ENCODE assay signal across 27 mouse cellular contexts in the genomic region with DNA sequence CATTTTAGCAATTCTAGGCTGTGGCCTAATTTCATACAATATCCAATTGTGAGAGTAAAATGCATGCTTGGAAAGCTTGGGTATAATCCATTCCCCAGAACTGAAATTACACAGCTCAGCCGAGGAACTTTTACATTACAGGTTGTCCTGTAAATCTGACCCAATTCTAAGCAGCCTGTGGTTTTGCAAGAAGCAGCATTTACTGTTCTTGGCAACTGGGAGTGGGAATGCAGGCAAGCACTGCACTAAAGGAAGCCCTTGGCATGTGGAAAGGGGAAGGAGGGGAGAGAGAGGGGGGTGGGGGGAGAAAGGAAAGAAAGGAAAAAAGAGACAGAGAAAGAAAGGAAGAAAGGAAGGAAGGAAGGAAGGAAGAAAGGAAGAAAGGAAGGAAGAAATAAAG. TPM values are rescaled to one million over a fixed set of nuclear protein-coding genes. Genes with fewer than 3 reads are reported as not detected.
DNase-seq lines count a peak whose midpoint lies in the region; ATAC-seq and TF ChIP-seq lines count a peak whose summit lies in the region.
"Had no signal": no experiment of that assay in that cellular context is flagged by ENCODE, and none has a peak within 500 bp of the region (broad histone marks: within the 10 kb centered on the region; RNA-seq: fewer than 3 reads in every experiment).

No protein-coding gene starts in this region.

- no peak for ATAC-seq in kidney, embryonic 16.5 days (ENCODE audit: low FRiP score, low TSS enrichment)
- no peak for ATAC-seq in midbrain, postnatal 0 days (ENCODE audit: low FRiP score)
- no peak for ATAC-seq in midbrain, embryonic 14.5 days (ENCODE audit: low FRiP score, low TSS enrichment)
- ATAC-seq in activated CD4-positive, CD25-positive, alpha-beta regulatory T cell, adult 4 months = no peak
- ATAC-seq: CD4-positive, CD25-positive, alpha-beta regulatory T cell, adult 4 months; forebrain, embryonic 14.5 days; intestine, embryonic 16.5 days had no signal

- H3K36me3 ChIP-seq in kidney, embryonic 16.5 days (ENCODE audit: insufficient read depth, low read length) = no peaks in the 10 kb centered on the region
- H3K36me3 ChIP-seq in midbrain, postnatal 0 days (ENCODE audit: insufficient read depth, low read length) = no peaks in the 10 kb centered on the region
- H3K36me3 ChIP-seq in midbrain, embryonic 14.5 days (ENCODE audit: control insufficient read depth, insufficient read depth, low read length) = no peaks in the 10 kb centered on the region
- H3K36me3 ChIP-seq: limb, embryonic 13.5 days; neural tube, embryonic 13.5 days; stomach, embryonic 15.5 days had no signal

- DNase-seq in heart, adult 18-20 months = peak; percentile 38 to 40
- DNase-seq in heart, postnatal 25 days (ENCODE audit: low spot score) = no peak
- no peak for DNase-seq in kidney, postnatal 14 days
- peak; percentile 29 for DNase-seq in midbrain, postnatal 0 days (ENCODE audit: low spot score)
- no peak for DNase-seq in midbrain, embryonic 14.5 days
- DNase-seq: adrenal gland, adult 2 months; adrenal gland, postnatal 36 days; cerebellum, adult 8-10 months; cerebellum, postnatal 25 days; gastrocnemius, adult 2 months; gastrocnemius, postnatal 36 days; heart, postnatal 14 days; kidney, postnatal 4 days; lung, embryonic 14.5 days; lung, postnatal 36 days; right cerebral cortex, postnatal 14 days; thymus, postnatal 14 days had no signal

- 60% methylated on average over 1 of the region's 1 CpGs for WGBS in kidney, embryonic 16.5 days
- WGBS in midbrain, postnatal 0 days = 48% methylated on average over 1 of the region's 1 CpGs
- WGBS in midbrain, embryonic 14.5 days = 80% methylated on average over 1 of the region's 1 CpGs

- peak overlapping the region; percentile 31 for H3K4me2 ChIP-seq in kidney, embryonic 16.5 days (replicated peaks; ENCODE audit: low read depth, low read length)
- H3K4me2 ChIP-seq in midbrain, postnatal 0 days (ENCODE audit: low read depth, low read length, poor library complexity, severe bottlenecking) = no peak overlapping the region
- H3K4me2 ChIP-seq in midbrain, embryonic 14.5 days (ENCODE audit: low read length) = no peak overlapping the region
- H3K4me2 ChIP-seq: limb, embryonic 13.5 days; lung, embryonic 14.5 days; midbrain, embryonic 11.5 days; neural tube, embryonic 13.5 days; stomach, embryonic 15.5 days had no signal

- no peak overlapping the region for H3K9ac ChIP-seq in kidney, embryonic 16.5 days (replicated peaks; ENCODE audit: low read length)
- no peak overlapping the region for H3K9ac ChIP-seq in midbrain, postnatal 0 days (replicated peaks; ENCODE audit: low read length, poor library complexity, severe bottlenecking)
- no peak overlapping the region for H3K9ac ChIP-seq in midbrain, embryonic 14.5 days (replicated peaks; ENCODE audit: low read length)
- H3K9ac ChIP-seq: limb, embryonic 13.5 days; liver, embryonic 14.5 days; lung, embryonic 14.5 days; neural tube, embryonic 13.5 days; stomach, embryonic 15.5 days had no signal

- no peak overlapping the region for H3K27ac ChIP-seq in kidney, embryonic 16.5 days (ENCODE audit: low read length)
- H3K27ac ChIP-seq in midbrain, postnatal 0 days (ENCODE audit: low read depth, low read length) = no peak overlapping the region
- H3K27ac ChIP-seq in midbrain, embryonic 14.5 days (replicated peaks; ENCODE audit: low read depth, low read length) = no peak overlapping the region
- H3K27ac ChIP-seq: gastrocnemius, adult 2 months; limb, embryonic 13.5 days; liver, embryonic 14.5 days; neural tube, embryonic 13.5 days; stomach, embryonic 15.5 days had no signal

- TF ChIP-seq CTCF in midbrain, postnatal 0 days (IDR thresholded peaks at IDR 0.05) = no peak

- intact Hi-C loops in heart, postnatal 25 days (cut with DNase I) = no loop called here

- no peaks in the 10 kb centered on the region for H3K4me1 ChIP-seq in kidney, embryonic 16.5 days (ENCODE audit: insufficient read depth, low read length)
- no peaks in the 10 kb centered on the region for H3K4me1 ChIP-seq in midbrain, postnatal 0 days (ENCODE audit: insufficient read depth, low read length)
- no peaks in the 10 kb centered on the region for H3K4me1 ChIP-seq in midbrain, embryonic 14.5 days (ENCODE audit: control insufficient read depth, insufficient read depth, low read length)
- H3K4me1 ChIP-seq: limb, embryonic 13.5 days; neural tube, embryonic 13.5 days; stomach, embryonic 15.5 days had no signal

- peak overlapping the region; percentile 21; the same call in 1 of the 2 replicates for H3K4me3 ChIP-seq in kidney, embryonic 16.5 days (ENCODE audit: low read length)
- H3K4me3 ChIP-seq in midbrain, postnatal 0 days (ENCODE audit: low read depth, low read length) = no peak overlapping the region
- H3K4me3 ChIP-seq in midbrain, embryonic 14.5 days (replicated peaks; ENCODE audit: low read depth, low read length) = no peak overlapping the region
- H3K4me3 ChIP-seq: limb, embryonic 13.5 days; neural tube, embryonic 13.5 days; stomach, embryonic 15.5 days had no signal

- no peaks in the 10 kb centered on the region for H3K27me3 ChIP-seq in kidney, embryonic 16.5 days (ENCODE audit: insufficient read depth, low read length)
- no peaks in the 10 kb centered on the region for H3K27me3 ChIP-seq in midbrain, postnatal 0 days (ENCODE audit: insufficient read depth, low read length)
- no peaks in the 10 kb centered on the region for H3K27me3 ChIP-seq in midbrain, embryonic 14.5 days (ENCODE audit: control insufficient read depth, insufficient read depth, low read length)
- H3K27me3 ChIP-seq: limb, embryonic 13.5 days; neural tube, embryonic 13.5 days; stomach, embryonic 15.5 days had no signal

- no peaks in the 10 kb centered on the region for H3K9me3 ChIP-seq in kidney, embryonic 16.5 days (ENCODE audit: low read length)
- no peaks in the 10 kb centered on the region for H3K9me3 ChIP-seq in midbrain, postnatal 0 days (ENCODE audit: low read length)
- H3K9me3 ChIP-seq in midbrain, embryonic 14.5 days (ENCODE audit: control insufficient read depth, low read length) = no peaks in the 10 kb centered on the region
- H3K9me3 ChIP-seq: limb, embryonic 13.5 days; neural tube, embryonic 13.5 days; stomach, embryonic 15.5 days had no signal

RNA-seq across cellular contexts. Expression of a gene that starts 3.4 kb away (rescaled TPM):
- total RNA-seq in heart, adult 18-20 months (2021) = 100 to 1,000 TPM in 1 of 2 experiments, 10 to 100 TPM in 1; 89.0 to 104 TPM
- 10 to 100 TPM; 88.2 to 91.4 TPM for total RNA-seq in heart, postnatal 25 days (2021)
- polyA plus RNA-seq in kidney, embryonic 16.5 days (2015; fragmentation: Nextera tagmentation; extraction: Ambion mirVana) = 183 and 191 TPM in 2 replicates
- total RNA-seq in midbrain, postnatal 0 days (2014; rRNA removed) = 22.0 and 27.8 TPM in 2 replicates
- polyA plus RNA-seq in midbrain, postnatal 0 days (2015; fragmentation: Nextera tagmentation; extraction: Ambion mirVana) = 20.8 and 23.8 TPM in 2 replicates
- polyA plus RNA-seq in midbrain, embryonic 14.5 days (2014; fragmentation: Nextera tagmentation; extraction: Ambion mirVana) = 1.1 and 24.1 TPM in 2 replicates
- polyA plus RNA-seq in activated CD4-positive, CD25-positive, alpha-beta regulatory T cell, adult 4 months (2017; shearing (Covaris generic)) = under 1 TPM in 1 of 2 experiments, not detected in 1; 0.11 TPM

Comparison
In these comparisons a context has a peak if more than half of its experiments do, and no peak if none do; other contexts are left out.
1. DNase-seq: peak in heart, adult 18-20 months (2 of 2) and midbrain, postnatal 0 days (single experiment); none in heart, postnatal 25 days (single experiment), kidney, postnatal 14 days (single experiment) and midbrain, embryonic 14.5 days (single experiment).